Mouse (Mus musculus) MEL (cell line): ENCODE measurements at regions not wholly inside any gene's neighbourhood (a gene's known extent, or its start where the extent isn't known, plus 50 kb on each side); places are given as distances from the start of the nearest gene placed in this dataset.

Source experiments
- CTCF ChIP-seq, 3 experiments: IDR thresholded peaks in 2 of 3; conservative IDR thresholded peaks in 1 of 3; 2 replicates each; pipeline ENCODE4 v1.5.1; 2011 to 2012; ENCODE audit warnings: low read length in 3 of 3, low read depth in 2 of 3, mild to moderate bottlenecking in 2 of 3, improper control_type of control experiment in 1 of 3, inconsistent platforms in 1 of 3, mixed read lengths in 1 of 3, moderate library complexity in 1 of 3; ENCODE audit not compliant: control insufficient read depth in 1 of 3, insufficient read depth in 1 of 3, poor library complexity in 1 of 3, severe bottlenecking in 1 of 3
- JUND ChIP-seq: IDR thresholded peaks from 2 replicates; pipeline ENCODE4 v1.6.1; 2011; ENCODE audit warnings: low read depth, mild to moderate bottlenecking, improper control_type of control experiment, low read length
- MAFK ChIP-seq: IDR thresholded peaks from 2 replicates; pipeline ENCODE4 v1.6.1; 2011; ENCODE audit warnings: low read depth, mild to moderate bottlenecking, low read length, improper control_type of control experiment, borderline replicate concordance
- POLR2AphosphoS2 ChIP-seq: IDR thresholded peaks from 2 replicates; pipeline ENCODE4 v1.6.1; 2011; ENCODE audit warnings: low read length, improper control_type of control experiment
- POLR2AphosphoS5 ChIP-seq: IDR thresholded peaks from 2 replicates; pipeline ENCODE4 v1.6.1; 2012; ENCODE audit warnings: low read depth, borderline replicate concordance, mild to moderate bottlenecking, inconsistent platforms, low read length, moderate library complexity, mixed read lengths

DNA sequence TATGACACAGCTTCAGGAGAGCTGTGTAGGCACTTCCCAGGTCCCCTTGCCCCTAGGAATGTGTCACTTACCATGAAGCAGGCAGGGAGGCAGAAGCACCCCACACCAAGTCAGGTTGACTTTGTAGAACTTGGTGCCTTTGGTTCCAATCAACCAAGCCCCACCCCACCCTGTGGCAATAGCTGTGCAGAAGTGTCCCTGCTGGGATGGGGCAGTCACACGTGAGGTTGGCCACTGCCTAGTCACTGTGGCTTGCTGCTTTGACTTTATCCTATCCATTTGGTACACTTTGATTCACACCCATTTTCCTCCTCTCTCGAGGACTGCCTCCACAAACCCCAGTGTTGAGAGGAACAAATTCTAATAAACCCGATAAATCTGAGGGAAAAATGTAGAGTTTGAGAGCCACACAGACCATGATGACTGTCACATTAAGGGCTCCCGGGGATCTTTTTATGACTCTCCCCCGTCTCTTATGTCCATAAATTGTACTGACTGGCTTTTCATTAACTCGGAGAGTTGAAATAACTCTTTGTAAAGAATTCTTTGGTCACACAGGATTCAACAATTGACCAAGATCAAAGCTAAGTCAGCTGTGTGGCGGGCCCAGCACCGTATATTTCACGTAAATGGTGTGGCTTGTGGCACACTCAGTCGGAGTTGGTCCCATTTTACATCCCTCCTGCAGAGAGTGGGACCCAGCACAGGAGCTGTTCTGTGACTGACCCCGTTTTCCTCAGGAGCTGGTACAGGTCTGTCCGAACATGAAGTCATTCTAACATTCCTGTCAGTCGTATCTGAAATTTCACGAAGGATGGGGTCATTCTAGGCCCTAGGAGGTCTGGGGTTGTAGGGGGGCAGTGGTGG is 219.4 kb upstream of the Bmper start:
- TF ChIP-seq POLR2AphosphoS2 (no peak), MAFK (no peak), JUND (no peak), CTCF (IDR thresholded peaks at IDR 0.05 in 2 of 3, conservative IDR thresholded peaks at IDR 0.05 in 1 of 3; ENCODE audit: control insufficient read depth in 1 of 3, insufficient read depth in 1 of 3, low read depth in 2 of 3, low read length in 3 of 3, poor library complexity in 1 of 3, severe bottlenecking in 1 of 3) (no peak), POLR2AphosphoS5 (no peak)
